Mouse (Mus musculus): Measurements from ENCODE around the gene Cpt1a.

GRCm38 (mm10) chr19:3392384-3392783, 70.2 kb downstream of the Cpt1a start:
- TF ChIP-seq CTCF (IDR thresholded peaks at IDR 0.05; ENCODE audit: borderline replicate concordance, control insufficient read depth, extremely low read depth, insufficient read depth, low read length, poor library complexity) (no peak), POLR2A (IDR thresholded peaks at IDR 0.05; ENCODE audit: control insufficient read depth, extremely low read depth, insufficient read depth, low read length, poor library complexity) (no peak)
